ENCODE assay signal across 22 mouse cellular contexts in the genomic region with DNA sequence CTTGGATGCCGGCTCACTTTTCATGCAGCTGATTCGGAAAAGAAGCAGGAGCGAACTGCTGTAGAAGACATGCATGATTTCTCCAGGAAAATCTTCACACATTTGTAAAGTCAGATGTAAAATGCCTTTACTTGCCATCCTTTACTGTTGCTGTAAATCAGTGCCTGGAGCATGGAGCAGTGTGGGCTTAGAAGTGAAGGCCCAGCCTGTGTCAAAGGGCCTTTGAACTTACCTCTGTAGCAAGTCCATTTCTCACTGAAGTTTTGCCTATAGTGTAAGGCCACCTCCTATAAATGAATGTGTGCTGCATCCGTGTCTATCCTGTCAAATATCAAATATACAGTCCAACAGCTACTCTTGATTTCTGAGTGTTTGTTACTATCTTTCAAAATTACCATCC.
A peak's percentile ranks its signal among the peaks of the same experiment; 100 is the strongest.
DNase-seq lines count a peak whose midpoint lies in the region; ATAC-seq and TF ChIP-seq lines count a peak whose summit lies in the region.
"Had no signal": no experiment of that assay in that cellular context is flagged by ENCODE, and none has a peak within 500 bp of the region (broad histone marks: within the 10 kb centered on the region; RNA-seq: fewer than 3 reads in every experiment).

No protein-coding gene starts in this region.

- H3K27ac ChIP-seq in kidney, embryonic 14.5 days (ENCODE audit: low read depth, low read length): no peak overlapping the region; the same call in 1 of the 2 replicates
- no peak overlapping the region for H3K27ac ChIP-seq in kidney, embryonic 15.5 days
- no peak overlapping the region for H3K27ac ChIP-seq in kidney, adult 2 months (ENCODE audit: insufficient read depth, low read depth, low read length)
- no peak overlapping the region for H3K27ac ChIP-seq in kidney, embryonic 16.5 days (ENCODE audit: low read length)
- no peak overlapping the region for H3K27ac ChIP-seq in kidney, postnatal 0 days

- no peak for DNase-seq in kidney, postnatal 36 days
- DNase-seq in kidney, adult 2 months: no peak
- no peak for DNase-seq in kidney, adult 9 months
- DNase-seq in kidney, postnatal 0 days (ENCODE audit: low spot score): peak; percentile 15
- DNase-seq in kidney, adult 8-10 months: no peak
- DNase-seq: adrenal gland, adult 2 months; adrenal gland, adult 8-10 months; adrenal gland, postnatal 10 days; adrenal gland, postnatal 14 days; adrenal gland, postnatal 25 days; adrenal gland, postnatal 36 days; B cell, adult 2 months; cerebellum, adult 11 months; cerebellum, adult 11-12 months had no signal

- no peaks in the 10 kb centered on the region for H3K27me3 ChIP-seq in kidney, embryonic 14.5 days (ENCODE audit: control insufficient read depth, insufficient read depth, low read length)
- H3K27me3 ChIP-seq in kidney, embryonic 15.5 days: no peaks in the 10 kb centered on the region
- H3K27me3 ChIP-seq in kidney, adult 2 months (replicated peaks; ENCODE audit: control insufficient read depth, insufficient read depth, low read length): no peaks in the 10 kb centered on the region
- H3K27me3 ChIP-seq in kidney, embryonic 16.5 days (ENCODE audit: insufficient read depth, low read length): no peaks in the 10 kb centered on the region
- no peaks in the 10 kb centered on the region for H3K27me3 ChIP-seq in kidney, postnatal 0 days (ENCODE audit: insufficient read depth, low read length)
- H3K27me3 ChIP-seq: CH12.LX, Patski had no signal

- H3K4me1 ChIP-seq in kidney, embryonic 14.5 days (ENCODE audit: control insufficient read depth, insufficient read depth, low read length): no peaks in the 10 kb centered on the region
- 0 out of 2 replicates have a peak, but pooled peaks cover 5% of the 10 kb centered on the region for H3K4me1 ChIP-seq in kidney, embryonic 15.5 days
- H3K4me1 ChIP-seq in kidney, adult 2 months (ENCODE audit: control insufficient read depth, insufficient read depth, low read length): no peaks in the 10 kb centered on the region
- H3K4me1 ChIP-seq in kidney, embryonic 16.5 days (ENCODE audit: insufficient read depth, low read length): peaks cover 8% of the 10 kb centered on the region; the same call in 1 of the 2 replicates
- H3K4me1 ChIP-seq in kidney, postnatal 0 days (replicated peaks; ENCODE audit: insufficient read depth, low read length): no peaks in the 10 kb centered on the region

- no peak overlapping the region for H3K4me2 ChIP-seq in kidney, embryonic 14.5 days (replicated peaks; ENCODE audit: low read depth, low read length)
- H3K4me2 ChIP-seq in kidney, embryonic 15.5 days: no peak overlapping the region
- H3K4me2 ChIP-seq in kidney, embryonic 16.5 days (replicated peaks; ENCODE audit: low read depth, low read length): no peak overlapping the region
- no peak overlapping the region for H3K4me2 ChIP-seq in kidney, postnatal 0 days (ENCODE audit: low read length)

- ATAC-seq in kidney, embryonic 14.5 days (ENCODE audit: low FRiP score, low TSS enrichment): peak; percentile 59; the same call in 1 of the 2 replicates
- peak; percentile 67 for ATAC-seq in kidney, embryonic 15.5 days (replicated peaks; ENCODE audit: low FRiP score)
- ATAC-seq in kidney, embryonic 16.5 days (ENCODE audit: low FRiP score, low TSS enrichment): peak; percentile 56; the same call in 1 of the 2 replicates
- ATAC-seq in kidney, postnatal 0 days (replicated peaks; ENCODE audit: low FRiP score, low read depth): no peak; the same call in 1 of the 2 replicates
- ATAC-seq: activated CD4-positive, CD25-positive, alpha-beta regulatory T cell, adult 4 months; CD4-positive, CD25-positive, alpha-beta regulatory T cell, adult 4 months; Patski had no signal

- 26% methylated on average over 4 of the region's 4 CpGs for WGBS in kidney, embryonic 14.5 days
- WGBS in kidney, embryonic 15.5 days: 45% methylated on average over 4 of the region's 4 CpGs
- WGBS in kidney, adult 2 months: 41% methylated on average over 4 of the region's 4 CpGs
- 41% methylated on average over 4 of the region's 4 CpGs for WGBS in kidney, embryonic 16.5 days
- 34% methylated on average over 4 of the region's 4 CpGs for WGBS in kidney, postnatal 0 days

- TF ChIP-seq CTCF in kidney, adult 2 months (conservative IDR thresholded peaks at IDR 0.05; ENCODE audit: insufficient read depth, insufficient read length, low read depth, low read length): no peak
- TF ChIP-seq CTCF in kidney, postnatal 0 days (IDR thresholded peaks at IDR 0.05; ENCODE audit: low read depth): no peak

- no peak overlapping the region for H3K9ac ChIP-seq in kidney, embryonic 14.5 days (ENCODE audit: low read depth, low read length)
- H3K9ac ChIP-seq in kidney, embryonic 15.5 days: no peak overlapping the region
- H3K9ac ChIP-seq in kidney, embryonic 16.5 days (replicated peaks; ENCODE audit: low read length): no peak overlapping the region
- no peak overlapping the region for H3K9ac ChIP-seq in kidney, postnatal 0 days (ENCODE audit: low read depth, low read length)

- TF ChIP-seq POLR2A in kidney, adult 2 months (IDR thresholded peaks at IDR 0.05; ENCODE audit: low read depth, low read length): no peak

- no peaks in the 10 kb centered on the region for H3K36me3 ChIP-seq in kidney, embryonic 14.5 days (ENCODE audit: control insufficient read depth, insufficient read depth, low read length)
- H3K36me3 ChIP-seq in kidney, embryonic 15.5 days: no peaks in the 10 kb centered on the region
- no peaks in the 10 kb centered on the region for H3K36me3 ChIP-seq in kidney, adult 2 months (ENCODE audit: control insufficient read depth, insufficient read depth, low read length)
- no peaks in the 10 kb centered on the region for H3K36me3 ChIP-seq in kidney, embryonic 16.5 days (ENCODE audit: insufficient read depth, low read length)
- no peaks in the 10 kb centered on the region for H3K36me3 ChIP-seq in kidney, postnatal 0 days (ENCODE audit: insufficient read depth, low read length)
- H3K36me3 ChIP-seq: G1E had no signal

- H3K4me3 ChIP-seq in kidney, embryonic 14.5 days (ENCODE audit: low read length): no peak overlapping the region
- no peak overlapping the region for H3K4me3 ChIP-seq in kidney, embryonic 15.5 days (replicated peaks)
- no peak overlapping the region for H3K4me3 ChIP-seq in kidney, adult 2 months (ENCODE audit: insufficient read depth, low read depth, low read length)
- no peak overlapping the region for H3K4me3 ChIP-seq in kidney, embryonic 16.5 days (ENCODE audit: low read length)
- H3K4me3 ChIP-seq in kidney, postnatal 0 days (replicated peaks; ENCODE audit: low read depth, low read length): no peak overlapping the region

- H3K9me3 ChIP-seq in kidney, embryonic 14.5 days (ENCODE audit: control insufficient read depth, low read length): no peaks in the 10 kb centered on the region
- H3K9me3 ChIP-seq in kidney, embryonic 15.5 days (replicated peaks): no peaks in the 10 kb centered on the region
- H3K9me3 ChIP-seq in kidney, embryonic 16.5 days (ENCODE audit: low read length): no peaks in the 10 kb centered on the region
- no peaks in the 10 kb centered on the region for H3K9me3 ChIP-seq in kidney, postnatal 0 days (replicated peaks; ENCODE audit: low read length)
